Mouse (Mus musculus) kidney, adult 2 months (tissue): ENCODE data around the gene Fndc8.

Source experiments
- CTCF ChIP-seq: fragments of 200-500 bp; conservative IDR thresholded peaks from 2 replicates; pipeline ENCODE4 v1.5.1; 2011; ENCODE audit warnings: low read depth, mild to moderate bottlenecking, control low read depth, low read length, moderate library complexity, mixed read lengths; ENCODE audit not compliant: insufficient read depth, insufficient read length
- POLR2A ChIP-seq: fragments of 200-500 bp; IDR thresholded peaks from one replicate; pipeline ENCODE4 v1.6.1; 2011; ENCODE audit warnings: low read depth, low read length, control low read depth

GRCm38 (mm10) chr11:82846938-82847337 is 45.0 kb upstream of the Fndc8 start:
- TF ChIP-seq CTCF (no peak), POLR2A (no peak)
